Mouse (Mus musculus) limb, embryonic 10.5 days (tissue): Measurements from ENCODE around the gene Epha10. TPM values are rescaled to one million over a fixed set of nuclear protein-coding genes. Genes with fewer than 3 reads are reported as not detected.
"Not testable (repeated sequence)": the region's sequence is repeated elsewhere in the genome, so short reads cannot be mapped to it uniquely, and the experiment has no call there.

ENCODE experiments used
- DNase-seq: peaks from one replicate; pipeline ENCODE4 v3.0.0-alpha.2; 2017; ENCODE audit warnings: low spot score
- H3K27ac ChIP-seq: fragments of 300-500 bp; sonication (generic); 2 replicates; pipeline ENCODE4 v1.5.1; 2016; ENCODE audit warnings: mild to moderate bottlenecking
- H3K27me3 ChIP-seq: fragments of 300-500 bp; sonication (generic); 2 replicates; pipeline ENCODE4 v1.6.1; 2016; ENCODE audit warnings: low read depth, mild to moderate bottlenecking; ENCODE audit not compliant: poor library complexity, severe bottlenecking
- H3K36me3 ChIP-seq: fragments of 300-500 bp; sonication (generic); 2 replicates; pipeline ENCODE4 v1.6.1; 2016; ENCODE audit warnings: mild to moderate bottlenecking, moderate library complexity
- H3K4me1 ChIP-seq: fragments of 300-500 bp; sonication (generic); 2 replicates; pipeline ENCODE4 v1.6.1; 2016
- H3K4me3 ChIP-seq: fragments of 300-500 bp; sonication (generic); 2 replicates; pipeline ENCODE4 v1.5.1; 2016; ENCODE audit warnings: mild to moderate bottlenecking, moderate library complexity
- H3K9me3 ChIP-seq: fragments of 300-500 bp; sonication (generic); replicated peaks from 2 replicates; pipeline ENCODE4 v1.6.1; 2016; ENCODE audit warnings: mild to moderate bottlenecking
- WGBS: fragments of 180-500 bp; shearing (Covaris S2); methylation state at CpG from one replicate; pipeline ENCODE4 v1.1.7; 2016; 5-methylcytosine and 5-hydroxymethylcytosine counted together
- polyA plus RNA-seq: library from polyadenylated mRNA; unstranded; fragments of >200 nt; fragmentation: Nextera tagmentation; extraction: Ambion mirVana; gene quantifications from 2 replicates; pipeline ENCODE4 v1.2.1, GENCODE M21; 2016

Epha10 gene
- polyA plus RNA-seq, 1 experiment from 2014 or later = 0.05 TPM

DNA sequence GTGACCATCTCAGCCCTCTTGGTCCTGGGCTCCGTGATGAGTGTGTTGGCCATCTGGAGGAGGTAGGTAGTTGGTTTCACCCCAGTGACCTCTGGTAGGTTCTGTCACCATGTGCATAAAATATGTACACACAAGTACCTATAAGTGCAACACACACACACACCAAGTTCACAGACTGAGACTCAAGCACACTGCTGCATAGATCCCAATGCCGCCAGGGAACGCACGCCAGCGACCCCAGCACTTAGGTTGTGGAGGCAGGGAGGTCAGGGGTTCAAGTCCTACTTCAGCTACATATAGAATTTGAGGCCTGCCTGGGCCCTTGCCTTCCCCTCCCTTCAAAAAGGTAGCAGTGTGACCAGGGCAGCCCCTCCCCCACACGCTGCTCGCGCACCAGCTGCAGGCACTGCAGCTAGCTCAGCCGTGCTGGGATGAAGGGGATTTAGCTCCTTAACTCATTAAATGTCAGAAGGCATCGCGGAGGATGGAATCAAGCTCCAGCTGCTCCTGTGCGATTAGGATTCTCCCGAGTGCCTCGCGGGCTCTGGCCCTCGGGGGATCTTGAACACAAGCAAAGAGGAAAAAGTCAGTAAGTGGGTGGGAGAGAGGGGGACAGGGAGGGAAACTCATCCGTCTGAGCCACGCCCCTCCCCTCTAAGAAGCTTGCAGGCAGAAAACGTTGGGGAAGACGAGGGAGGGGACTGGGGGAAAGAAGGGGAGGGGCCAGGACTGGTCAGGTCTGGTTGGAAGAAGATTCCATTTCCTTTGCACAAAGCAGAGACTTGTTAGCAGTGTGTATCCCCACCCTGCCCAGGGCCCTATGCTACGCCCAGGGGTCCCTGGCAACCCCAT, 25.5 kb downstream of the Epha10 start:
- peak overlapping the region; percentile 43 for H3K4me3 ChIP-seq
- WGBS = 7% methylated on average over 21 of the region's 21 CpGs
- peak overlapping the region; percentile 38; the same call in 1 of the 2 replicates for H3K27ac ChIP-seq
- DNase-seq = peak; percentile 71
- H3K4me1 ChIP-seq = peaks cover 17% of the 10 kb centered on the region
- H3K9me3 ChIP-seq = no peaks in the 10 kb centered on the region
- no peaks in the 10 kb centered on the region for H3K36me3 ChIP-seq
- H3K27me3 ChIP-seq = peaks cover 41% of the 10 kb centered on the region

DNA sequence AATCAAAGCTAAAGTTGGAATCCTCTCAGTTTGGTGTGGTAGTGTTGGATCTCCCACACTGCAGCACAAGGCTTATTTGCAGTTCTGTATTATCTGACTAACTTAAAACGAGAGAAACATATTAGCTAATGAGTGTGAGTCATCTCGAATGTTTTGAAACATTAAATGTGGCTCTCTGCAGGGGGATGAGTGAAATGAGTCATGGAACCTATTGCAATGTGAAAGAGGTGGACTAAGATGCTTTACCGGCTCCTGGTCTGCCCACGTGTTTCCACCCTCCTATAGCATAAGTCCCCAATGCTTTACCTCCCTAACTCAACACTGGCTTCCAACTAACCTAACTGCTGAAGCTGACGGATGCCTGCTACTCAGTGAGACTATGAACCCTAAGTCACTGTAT, 47.4 kb downstream of the Epha10 start:
- no peak overlapping the region for H3K27ac ChIP-seq
- no peak for DNase-seq
- no peak overlapping the region for H3K4me3 ChIP-seq
- 93% methylated on average over 5 of the region's 5 CpGs for WGBS
- no peaks in the 10 kb centered on the region for H3K4me1 ChIP-seq
- H3K36me3 ChIP-seq = peaks cover 84% of the 10 kb centered on the region
- no peaks in the 10 kb centered on the region for H3K27me3 ChIP-seq
- H3K9me3 ChIP-seq = no peaks in the 10 kb centered on the region

DNA sequence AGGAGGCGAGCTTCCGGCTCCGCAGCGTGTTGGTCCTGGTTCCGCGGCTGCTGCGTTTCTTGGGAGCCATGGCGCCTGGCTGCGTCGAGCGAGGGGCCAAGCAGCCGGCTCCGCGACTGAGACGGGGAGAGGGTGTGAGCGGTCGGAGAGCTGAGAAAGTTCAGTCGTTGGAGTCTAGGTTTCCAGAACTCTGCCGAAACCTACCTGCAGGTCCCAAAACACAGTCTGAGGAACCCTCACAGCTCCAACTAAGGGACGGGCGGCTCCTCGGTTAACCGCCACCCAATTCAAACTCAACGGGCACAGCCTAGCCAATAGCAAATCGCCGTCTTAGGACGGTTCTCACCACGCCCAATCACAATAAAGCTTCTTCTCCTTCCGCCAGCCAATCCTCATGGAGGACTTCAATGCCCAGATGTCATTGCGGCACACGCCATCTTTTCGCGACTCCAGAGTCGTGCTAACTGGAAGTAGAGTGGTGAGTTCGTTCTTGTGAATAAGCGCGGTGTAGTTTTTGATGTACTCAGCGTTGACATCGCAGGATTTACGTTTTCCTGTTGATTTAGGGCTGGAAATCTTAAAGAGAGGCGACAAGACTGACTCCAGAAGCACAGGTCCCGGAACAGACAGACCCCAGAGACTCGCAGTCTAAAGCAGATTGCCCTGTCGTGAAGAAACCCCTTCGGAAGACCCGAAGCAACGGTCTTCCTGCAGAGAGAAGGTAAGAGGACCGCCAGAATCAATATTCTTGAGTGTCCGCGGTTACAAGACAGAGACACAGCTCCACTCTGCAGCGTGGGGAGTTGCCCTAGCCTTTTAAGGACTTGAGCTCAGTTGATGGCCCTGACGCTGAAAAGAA, 56.1 kb downstream of the Epha10 start, which contains the start of gene 9930104L06Rik:
9930104L06Rik (plus strand) TSS at position 436 of the 859 bp plus-strand sequence.
- WGBS = under 1% methylated on average over 52 of the region's 52 CpGs
- peak within 1 kb of the TSS; percentile 92 for H3K27ac ChIP-seq
- peak; percentile 93 for DNase-seq

DNA sequence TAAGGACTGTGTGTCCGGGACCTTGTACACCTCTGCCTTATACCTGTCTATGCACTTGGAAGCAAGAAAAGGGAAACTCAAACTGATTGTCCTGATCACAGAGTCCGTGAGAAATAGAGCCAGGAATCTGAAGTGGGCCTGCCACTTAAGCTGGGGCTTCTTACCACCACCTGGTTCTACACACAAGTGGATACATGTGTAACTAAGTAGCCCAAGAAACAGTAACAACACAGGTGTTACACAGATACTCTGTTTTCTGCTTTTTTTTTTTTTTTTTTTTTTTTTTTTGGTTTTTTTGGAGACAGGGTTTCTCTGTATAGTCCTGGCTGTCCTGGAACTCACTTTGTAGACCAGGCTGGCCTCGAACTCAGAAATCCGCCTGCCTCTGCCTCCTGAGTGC, 58.5 kb downstream of the Epha10 start, which contains the start of gene Cdca8:
Cdca8 (minus strand) TSS at position 101 of the 400 bp plus-strand sequence.
- H3K4me3 ChIP-seq, H3K27ac ChIP-seq, H3K27me3 ChIP-seq, H3K9me3 ChIP-seq, DNase-seq: not testable (repeated sequence)
- H3K4me1 ChIP-seq = peaks cover 34% of the 10 kb centered on the region
- H3K36me3 ChIP-seq = peaks cover 47% of the 10 kb centered on the region
- WGBS = 91% methylated on average over 4 of the region's 4 CpGs

More for the DNA sequence above, 56.1 kb downstream of the Epha10 start, which contains the start of gene 9930104L06Rik:
- H3K4me3 ChIP-seq = peak within 1 kb of the TSS; percentile 93
- peaks cover 29% of the 10 kb centered on the region for H3K4me1 ChIP-seq
- H3K9me3 ChIP-seq = no peaks in the 10 kb centered on the region
- H3K27me3 ChIP-seq = no peaks in the 10 kb centered on the region
- peaks cover 38% of the 10 kb centered on the region for H3K36me3 ChIP-seq

DNA sequence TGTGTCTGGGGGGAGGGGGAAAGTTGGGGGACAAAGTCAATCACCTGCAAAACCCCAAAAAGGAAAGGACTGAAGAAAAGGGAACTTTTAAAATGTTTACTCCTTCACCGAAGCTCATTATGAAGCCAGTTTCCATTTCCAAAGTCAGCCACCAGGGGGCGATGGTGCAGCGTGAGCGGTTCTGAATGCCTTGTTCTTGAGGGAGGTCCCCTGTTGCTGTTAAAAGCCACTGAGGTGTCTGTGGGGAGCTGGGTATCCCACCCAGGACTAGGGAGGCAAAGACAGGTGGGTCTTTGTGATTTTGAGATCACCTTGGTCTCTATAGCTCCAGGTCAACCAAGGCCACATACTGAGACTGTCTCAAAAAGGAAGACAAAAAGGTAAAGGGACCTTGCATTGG, 62.3 kb downstream of the Epha10 start:
- Histone ChIP-seq H3K27ac (no peak overlapping the region), H3K36me3 (peaks cover 42% of the 10 kb centered on the region), H3K4me3 (no peak overlapping the region), H3K4me1 (peaks cover 14% of the 10 kb centered on the region), H3K9me3 (no peaks in the 10 kb centered on the region), H3K27me3 (peaks cover 30% of the 10 kb centered on the region)
- peak; percentile 94 for DNase-seq
- 12% methylated on average over 4 of the region's 4 CpGs for WGBS

DNA sequence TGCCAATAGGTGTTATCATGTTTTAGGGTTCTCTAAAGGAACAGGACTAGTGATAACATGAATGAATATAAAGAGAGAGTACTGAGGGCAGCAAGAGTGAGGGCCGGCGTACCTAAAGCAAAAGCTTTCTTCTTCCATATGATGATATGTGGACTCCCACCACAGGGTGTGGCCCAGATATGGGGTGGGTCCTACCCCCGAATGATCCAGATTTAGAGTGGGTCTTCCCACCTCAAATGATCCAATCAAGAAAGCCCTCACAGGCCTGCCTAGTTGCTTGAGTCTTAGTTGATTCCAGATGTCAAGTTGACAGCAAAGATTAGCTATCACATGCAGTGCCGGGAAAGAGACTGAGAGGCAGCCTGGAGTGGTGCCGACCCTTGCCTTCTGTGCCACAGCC, 63.1 kb downstream of the Epha10 start:
- H3K9me3 ChIP-seq = no peaks in the 10 kb centered on the region
- H3K4me1 ChIP-seq = peaks cover 9% of the 10 kb centered on the region; the same call in 1 of the 2 replicates
- H3K27ac ChIP-seq = no peak overlapping the region
- WGBS = 50% methylated on average over 5 of the region's 5 CpGs
- H3K27me3 ChIP-seq = peaks cover 38% of the 10 kb centered on the region
- DNase-seq = no peak
- no peak overlapping the region for H3K4me3 ChIP-seq
- H3K36me3 ChIP-seq = peaks cover 36% of the 10 kb centered on the region

DNA sequence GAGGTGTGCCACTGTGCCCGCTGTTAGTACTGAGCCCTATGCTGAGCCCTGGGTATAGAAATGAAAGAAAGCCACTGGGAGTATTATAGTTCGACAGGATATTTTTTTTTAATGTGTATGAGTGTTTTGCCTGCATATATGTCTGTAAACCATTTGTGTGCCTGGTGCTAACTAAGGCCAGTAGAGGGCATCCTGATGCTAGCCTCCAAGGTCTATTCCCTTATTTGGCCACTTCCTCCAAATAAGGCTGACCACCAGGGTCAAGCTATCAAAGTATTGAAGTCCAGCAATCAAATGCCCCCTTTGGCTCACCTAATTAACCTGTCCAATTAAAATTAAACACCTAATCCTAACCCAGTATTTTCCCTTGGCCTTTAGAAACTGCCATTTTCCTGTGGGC, 64.3 kb downstream of the Epha10 start:
- 69% methylated on average over 2 of the region's 2 CpGs for WGBS
- Histone ChIP-seq H3K9me3 (no peaks in the 10 kb centered on the region), H3K27me3 (peaks cover 49% of the 10 kb centered on the region), H3K36me3 (peaks cover 26% of the 10 kb centered on the region), H3K4me3 (no peak overlapping the region), H3K27ac (no peak overlapping the region), H3K4me1 (peaks cover 14% of the 10 kb centered on the region)
- no peak for DNase-seq

DNA sequence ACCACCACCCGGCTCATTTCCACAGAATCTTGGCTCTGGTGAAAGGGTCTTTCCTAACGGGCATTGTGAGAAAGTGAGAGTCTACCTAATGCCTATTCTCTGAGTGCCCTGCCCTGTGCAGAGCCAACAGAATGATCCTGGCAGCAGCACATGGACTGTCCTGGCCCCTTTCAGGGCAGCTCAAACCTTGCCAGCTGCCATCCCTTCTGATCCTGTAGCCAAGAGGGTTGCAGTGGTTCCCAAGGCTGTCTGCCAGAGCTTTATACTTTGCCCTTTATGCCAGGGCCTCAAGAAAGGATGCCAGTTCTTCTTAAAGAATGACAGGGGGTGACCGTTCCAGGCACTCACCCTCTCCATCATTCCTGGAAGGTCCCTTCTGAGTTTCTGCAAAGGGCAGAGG, 68.8 kb downstream of the Epha10 start:
- H3K27me3 ChIP-seq = peaks cover 90% of the 10 kb centered on the region
- no peaks in the 10 kb centered on the region for H3K36me3 ChIP-seq
- no peak overlapping the region for H3K4me3 ChIP-seq
- DNase-seq = no peak
- no peaks in the 10 kb centered on the region for H3K9me3 ChIP-seq
- no peak overlapping the region for H3K27ac ChIP-seq
- 87% methylated on average over 3 of the region's 3 CpGs for WGBS
- H3K4me1 ChIP-seq = peaks cover 28% of the 10 kb centered on the region

DNA sequence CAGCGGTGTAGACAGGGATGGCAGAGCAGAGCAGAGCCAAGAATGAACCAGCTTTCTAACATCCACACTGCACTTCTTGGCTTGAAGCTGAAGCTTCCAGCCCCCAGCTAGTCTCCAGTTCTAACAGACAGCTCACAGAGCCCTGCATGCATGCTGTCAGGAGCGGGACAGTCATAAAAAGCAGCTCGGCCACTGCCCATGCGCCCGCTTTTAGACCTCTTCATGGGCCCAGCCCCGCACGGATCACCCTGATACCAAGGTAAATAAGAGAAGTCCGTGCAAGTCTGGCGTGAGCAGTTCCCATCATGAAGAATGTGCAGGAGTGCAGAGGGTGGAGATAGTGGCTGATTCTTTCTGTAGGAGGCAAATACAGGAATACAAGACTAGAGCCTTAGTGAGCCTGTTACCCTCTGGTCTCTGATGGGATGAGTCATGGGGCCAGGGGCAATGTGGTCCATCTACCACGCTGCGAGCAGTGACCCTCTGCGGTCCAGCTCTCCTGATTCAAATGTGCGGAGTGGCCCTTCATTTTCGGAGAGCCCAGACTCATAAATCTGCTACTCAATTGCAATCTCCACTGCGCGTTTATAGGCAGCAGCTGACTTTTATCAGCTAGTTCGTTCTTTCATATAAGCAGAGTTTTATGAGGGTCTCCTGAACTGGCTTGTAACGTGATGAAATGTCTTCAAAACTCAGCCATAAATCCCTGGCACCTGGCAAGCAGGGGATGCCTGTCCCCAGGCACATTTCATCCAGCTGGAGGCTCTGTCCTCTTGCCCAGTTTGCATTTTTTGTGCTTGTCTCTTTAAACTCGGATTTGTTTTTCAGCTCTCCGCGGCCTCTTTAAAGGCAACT, 69.7 kb downstream of the Epha10 start:
- no peaks in the 10 kb centered on the region for H3K9me3 ChIP-seq
- H3K27ac ChIP-seq = 0 out of 2 replicates have a peak overlapping the region, but pooled peaks have one; percentile 11
- H3K36me3 ChIP-seq = no peaks in the 10 kb centered on the region
- peaks cover 28% of the 10 kb centered on the region for H3K4me1 ChIP-seq
- peak overlapping the region; percentile 3; the same call in 1 of the 2 replicates for H3K4me3 ChIP-seq
- H3K27me3 ChIP-seq = peaks cover 96% of the 10 kb centered on the region
- DNase-seq = peak; percentile 61
- 45% methylated on average over 21 of the region's 21 CpGs for WGBS

DNA sequence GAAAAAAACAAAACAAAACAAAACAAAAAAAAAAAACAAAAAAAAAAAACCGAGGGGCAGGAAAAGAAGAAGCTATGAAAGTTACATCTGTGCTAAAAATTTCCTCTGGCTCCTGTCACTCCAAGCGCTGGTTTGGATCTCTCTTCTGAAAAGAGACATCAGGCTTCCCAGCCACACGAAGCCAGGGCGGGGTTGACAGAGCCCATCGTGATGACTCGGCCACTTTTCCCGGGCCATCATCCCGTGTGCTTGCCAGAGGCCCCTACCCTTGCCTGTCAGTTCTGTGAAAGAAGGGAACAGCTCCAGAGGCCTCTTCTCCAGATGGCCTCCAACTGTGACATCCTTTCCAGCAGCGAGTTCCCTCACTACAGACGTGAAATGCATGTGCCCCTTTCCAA, 70.3 kb downstream of the Epha10 start:
- Histone ChIP-seq H3K27me3 (peaks cover 96% of the 10 kb centered on the region), H3K4me3 (no peak overlapping the region), H3K4me1 (peaks cover 28% of the 10 kb centered on the region), H3K27ac (no peak overlapping the region), H3K9me3 (no peaks in the 10 kb centered on the region), H3K36me3 (no peaks in the 10 kb centered on the region)
- 38% methylated on average over 10 of the region's 10 CpGs for WGBS
- DNase-seq = no peak

DNA sequence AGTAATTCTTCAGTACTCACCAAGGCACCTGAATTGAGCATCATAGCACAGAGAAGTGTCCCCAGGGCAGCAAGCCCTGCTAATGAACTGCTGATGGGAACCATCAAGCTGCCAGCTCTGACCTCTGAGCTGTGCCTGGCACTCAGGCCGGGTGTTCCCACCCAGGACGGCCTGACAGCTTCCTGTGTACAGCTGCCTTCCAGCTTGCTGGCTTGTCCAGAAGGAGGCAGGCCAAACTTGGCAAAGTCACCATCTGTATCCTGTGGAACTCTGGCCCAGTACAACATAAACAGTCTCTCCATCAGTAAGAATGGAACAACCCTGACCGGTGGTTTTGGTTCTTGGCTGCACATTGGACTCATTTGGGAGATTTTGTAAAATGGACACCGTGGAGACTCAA, 72.8 kb downstream of the Epha10 start:
- Histone ChIP-seq H3K4me1 (peaks cover 30% of the 10 kb centered on the region), H3K9me3 (no peaks in the 10 kb centered on the region), H3K27me3 (peaks cover 96% of the 10 kb centered on the region), H3K36me3 (no peaks in the 10 kb centered on the region), H3K27ac (no peak overlapping the region), H3K4me3 (no peak overlapping the region)
- no peak for DNase-seq
- 61% methylated on average over 4 of the region's 4 CpGs for WGBS

DNA sequence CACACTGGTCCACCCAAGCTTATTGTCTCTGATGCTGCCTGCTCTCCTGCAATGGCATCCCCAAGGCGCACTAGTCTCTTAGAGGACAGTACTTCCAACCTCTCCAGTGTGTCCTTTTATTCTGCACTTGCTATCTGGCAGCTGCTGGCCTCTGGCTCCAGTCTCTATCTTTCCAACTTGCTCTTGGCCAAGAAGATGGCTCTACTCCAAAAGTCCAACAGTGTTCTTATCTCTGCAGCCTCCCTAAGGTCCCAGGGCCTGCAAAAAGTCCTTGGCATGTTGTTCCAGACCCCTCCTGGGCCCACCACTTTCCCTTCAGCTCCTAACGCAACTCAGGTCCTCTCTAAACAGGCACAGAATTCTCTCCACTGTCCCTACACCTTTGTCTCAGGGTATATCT, 76.6 kb downstream of the Epha10 start:
- H3K27me3 ChIP-seq = peaks cover 100% of the 10 kb centered on the region
- H3K36me3 ChIP-seq = no peaks in the 10 kb centered on the region
- H3K4me1 ChIP-seq = peaks cover 20% of the 10 kb centered on the region
- H3K9me3 ChIP-seq = no peaks in the 10 kb centered on the region
- 81% methylated on average over 2 of the region's 2 CpGs for WGBS
- no peak overlapping the region for H3K4me3 ChIP-seq
- DNase-seq = no peak
- no peak overlapping the region for H3K27ac ChIP-seq
